Mouse (Mus musculus) T-helper 17 cell (primary cell): Measurements from ENCODE around the gene Bpi.

ENCODE experiments used
- in situ Hi-C, 2 experiments: fragments of 300-600 bp; cut with MboI, MseI; formaldehyde crosslinking; loops; 1 replicate in 1 of 2; 2 replicates in 1 of 2; pipeline ENCODE4 v1.15.1; 2025; ENCODE audit warnings: high pct_unique_total_duplicates in 2 of 2

The Bpi gene

DNA sequence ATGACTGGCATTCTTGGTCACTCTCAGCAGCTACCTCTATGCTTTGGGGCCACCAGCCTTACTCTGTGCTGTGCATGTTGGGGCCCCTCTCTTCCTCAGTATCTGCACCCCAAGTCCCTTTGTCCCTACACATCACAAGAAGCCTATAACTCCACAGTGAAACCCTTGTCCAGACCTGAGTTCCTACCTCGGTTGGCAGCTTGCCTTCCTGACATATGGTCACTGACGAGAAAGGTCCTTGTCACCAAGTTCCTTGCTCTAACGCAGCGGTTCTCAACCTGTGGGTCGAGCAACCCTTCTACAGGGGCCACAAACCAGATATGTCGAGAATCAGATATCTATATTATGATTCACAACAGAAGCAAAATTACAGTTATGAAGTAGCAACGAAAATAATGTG lies 25.2 kb downstream of the Bpi start:
- in situ Hi-C loops: loop anchor here (5.0 kb wide), 2 partner anchors 54 to 59 kb away; no protein-coding TSS in a partner anchor

DNA sequence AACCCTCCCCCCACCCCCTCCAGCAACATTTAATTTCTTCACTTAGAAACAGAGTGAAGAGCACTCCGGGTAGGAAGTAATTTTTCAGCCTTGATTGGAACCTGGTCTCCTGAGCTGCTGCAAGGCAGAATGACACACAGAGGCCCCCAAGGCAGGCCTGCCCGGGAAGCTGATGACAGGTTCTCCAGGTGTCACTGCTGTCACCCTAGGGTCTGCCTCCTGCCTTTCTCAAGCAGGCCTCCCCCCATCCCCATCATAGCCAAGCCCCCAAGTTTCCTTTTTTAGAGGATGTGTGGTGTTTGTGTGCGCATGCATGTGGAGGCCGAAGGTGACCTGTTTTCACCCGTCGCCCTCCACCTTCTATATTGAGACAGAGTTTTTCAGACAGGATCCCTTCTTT lies 25.9 kb downstream of the Bpi start:
- in situ Hi-C loops: loop anchor here (5.0 kb wide), 2 partner anchors 54 to 59 kb away; no protein-coding TSS in a partner anchor

DNA sequence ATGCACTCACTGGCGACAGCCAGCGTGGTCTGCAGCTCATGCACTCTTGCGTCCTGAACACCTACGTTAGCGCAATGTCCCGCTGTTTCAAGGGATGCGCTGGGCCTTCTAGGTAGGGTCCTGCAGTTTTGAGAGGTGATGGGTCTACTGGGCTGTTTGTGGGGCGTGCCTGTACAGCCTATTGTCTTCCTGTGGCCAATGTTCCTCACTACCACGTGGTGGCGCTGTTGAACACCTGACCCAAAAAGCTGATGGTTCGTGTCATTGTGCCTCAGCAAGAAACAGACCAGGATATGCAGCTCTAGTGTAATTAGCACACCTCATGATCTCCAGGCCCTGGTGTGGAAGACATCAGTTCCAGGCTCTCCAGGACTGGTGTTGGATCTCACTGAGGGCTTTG lies 26.7 kb downstream of the Bpi start:
- in situ Hi-C loops: loop anchor here (5.0 kb wide), 2 partner anchors 53 to 58 kb away; no protein-coding TSS in a partner anchor

DNA sequence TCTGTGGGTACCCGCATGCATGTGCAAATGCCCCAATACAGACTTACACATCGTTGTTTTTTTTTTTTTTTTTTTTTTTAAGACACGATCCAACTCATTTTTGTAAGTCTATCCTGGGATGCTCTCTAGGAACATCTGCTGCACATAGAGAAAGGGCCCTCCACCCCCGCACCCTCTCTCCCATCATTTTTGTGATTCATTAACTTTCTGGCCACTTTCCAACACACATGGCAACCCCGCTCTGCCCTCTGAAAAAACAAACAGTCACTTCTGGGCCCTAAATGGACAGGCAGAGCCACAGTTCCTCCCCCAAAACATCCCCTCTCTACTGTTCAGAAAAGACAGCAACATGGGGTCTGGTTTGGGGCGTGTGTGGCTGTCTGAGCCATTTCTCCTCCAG lies 27.8 kb downstream of the Bpi start:
- in situ Hi-C loops: no loop called here

DNA sequence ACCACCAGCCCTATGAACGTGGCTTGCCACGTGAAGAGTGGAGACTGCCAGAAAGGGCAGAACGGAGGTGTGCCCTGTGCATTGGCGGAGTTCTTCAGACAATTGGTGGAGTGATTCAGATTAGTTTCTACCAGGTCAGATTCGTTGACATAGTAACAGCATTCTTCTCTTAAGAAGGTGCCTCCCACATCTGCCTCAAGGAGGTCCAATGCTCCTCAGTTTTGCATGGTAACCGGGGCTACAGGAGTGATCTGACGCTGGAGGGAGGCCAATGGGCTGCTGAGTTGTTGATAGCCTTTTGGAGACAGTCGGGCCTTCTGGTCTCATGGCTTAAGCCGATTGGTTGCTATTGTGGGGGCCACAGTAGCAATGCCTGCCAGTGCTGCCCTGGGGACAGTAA lies 37.8 kb downstream of the Bpi start:
- in situ Hi-C loops: no loop called here

DNA sequence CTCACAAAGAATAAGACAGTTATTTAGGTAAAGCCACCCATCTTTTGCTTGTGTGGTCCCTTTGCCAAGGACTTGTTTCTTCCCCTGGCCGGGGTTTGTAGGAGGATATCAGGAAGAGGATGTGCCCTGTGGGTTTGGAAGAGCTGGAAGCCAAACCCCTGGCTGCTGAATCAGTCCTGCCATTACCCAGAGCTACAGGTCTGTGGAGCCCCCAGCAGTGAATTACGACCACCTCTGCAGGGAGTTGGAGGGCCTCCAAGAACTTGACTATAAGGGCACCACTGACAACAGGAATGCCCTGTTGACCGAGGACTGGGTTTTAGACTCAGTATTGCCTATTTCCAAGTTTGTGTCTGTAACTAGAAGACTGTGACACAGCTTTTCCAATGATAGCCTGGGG lies 41.3 kb downstream of the Bpi start:
- in situ Hi-C loops: no loop called here

DNA sequence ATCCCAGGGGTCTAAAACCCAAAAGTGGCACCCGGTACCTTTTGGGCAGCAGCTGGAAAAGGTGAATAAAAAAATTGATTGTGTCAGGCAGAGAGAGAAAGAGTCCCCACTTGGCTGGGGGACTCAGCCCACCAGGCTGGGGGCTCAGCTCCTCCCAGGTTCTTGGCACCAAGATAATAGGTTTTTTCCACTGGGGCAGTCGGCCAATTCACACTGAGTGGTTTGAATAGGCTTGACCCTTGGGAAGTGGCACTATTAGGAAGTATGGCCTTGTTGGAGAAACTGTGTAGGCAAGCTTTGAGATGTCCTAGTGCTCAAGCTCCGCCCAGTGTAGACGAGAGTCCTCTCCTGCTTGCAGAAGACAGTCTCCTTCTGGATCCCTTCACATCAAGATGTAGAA lies 41.8 kb downstream of the Bpi start:
- in situ Hi-C loops: no loop called here

DNA sequence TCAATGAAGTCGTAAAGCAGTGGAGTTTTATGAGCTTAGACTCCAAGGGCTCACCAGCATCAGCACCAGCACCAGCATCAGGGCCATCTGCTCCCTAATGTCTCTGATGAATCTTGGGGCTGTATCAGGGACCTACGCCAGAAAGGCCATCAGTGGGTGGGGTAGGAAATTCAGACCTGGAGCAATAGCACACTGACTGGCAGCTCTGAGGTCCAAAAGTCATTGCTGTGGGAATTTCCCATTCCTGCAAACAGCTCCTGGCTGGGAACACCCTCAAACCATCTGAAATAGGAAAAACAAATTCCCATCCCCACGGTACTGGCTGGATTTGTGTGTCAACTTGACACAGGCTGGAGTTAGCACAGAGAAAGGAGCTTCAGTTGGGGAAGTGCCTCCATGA lies 44.9 kb downstream of the Bpi start:
- in situ Hi-C loops: no loop called here

DNA sequence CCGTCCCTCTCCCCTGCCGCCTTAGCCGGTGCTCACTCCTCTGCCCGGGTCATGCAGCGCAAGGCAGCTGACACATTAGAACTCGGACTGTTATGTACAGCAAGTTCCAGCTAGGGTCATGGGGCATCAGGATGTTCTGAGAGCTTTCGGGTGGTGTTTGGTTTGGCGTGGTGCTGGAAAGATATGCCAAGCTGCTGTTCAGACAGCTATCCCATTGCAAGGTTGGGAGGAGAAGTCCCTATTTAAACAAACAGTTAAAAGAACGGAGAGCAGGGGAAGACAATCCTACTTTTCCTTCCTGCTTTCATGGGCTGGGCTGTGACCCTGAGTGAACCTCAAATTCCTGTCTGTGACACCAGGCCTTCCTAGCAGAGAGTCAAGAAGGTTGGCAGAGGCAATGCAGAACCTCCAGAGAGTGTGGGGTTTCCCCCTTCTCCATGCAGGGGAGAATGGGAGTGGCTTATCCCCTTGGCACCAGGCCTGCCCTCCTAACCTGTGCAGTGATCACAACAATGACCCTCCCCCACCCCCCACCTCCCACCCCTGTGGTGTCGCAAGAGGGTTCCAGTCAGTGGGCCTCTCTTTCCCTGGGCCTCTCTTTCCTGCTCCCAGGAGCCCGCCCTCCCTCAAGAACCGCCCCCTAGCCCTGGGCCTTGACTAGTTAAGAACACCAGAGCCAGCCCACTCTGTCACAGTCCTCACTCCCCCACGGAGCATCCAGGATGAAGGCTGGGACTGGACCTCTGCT lies 48.2 kb downstream of the Bpi start, which contains the start of gene Lbp:
TSS of gene Lbp (plus strand) at position 546 of the 748 bp plus-strand sequence.
- in situ Hi-C loops: no loop called here

DNA sequence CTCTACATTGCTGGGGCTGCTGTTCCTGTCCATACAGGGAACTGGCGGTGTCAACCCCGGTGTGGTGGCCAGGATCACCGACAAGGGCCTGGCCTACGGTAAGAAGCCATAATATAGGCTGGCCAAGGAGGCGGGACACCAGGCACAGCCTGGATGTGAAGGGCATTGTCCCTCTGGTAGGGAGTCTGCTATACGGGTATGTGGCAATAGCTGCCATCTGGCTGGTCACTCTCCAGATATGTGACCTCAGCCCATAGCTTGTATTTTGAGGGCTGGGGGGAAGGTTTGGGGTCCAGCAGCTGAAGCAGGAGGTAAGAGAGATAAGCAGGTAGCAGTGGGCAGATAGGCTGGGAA lies 48.8 kb downstream of the Bpi start:
- in situ Hi-C loops: no loop called here

DNA sequence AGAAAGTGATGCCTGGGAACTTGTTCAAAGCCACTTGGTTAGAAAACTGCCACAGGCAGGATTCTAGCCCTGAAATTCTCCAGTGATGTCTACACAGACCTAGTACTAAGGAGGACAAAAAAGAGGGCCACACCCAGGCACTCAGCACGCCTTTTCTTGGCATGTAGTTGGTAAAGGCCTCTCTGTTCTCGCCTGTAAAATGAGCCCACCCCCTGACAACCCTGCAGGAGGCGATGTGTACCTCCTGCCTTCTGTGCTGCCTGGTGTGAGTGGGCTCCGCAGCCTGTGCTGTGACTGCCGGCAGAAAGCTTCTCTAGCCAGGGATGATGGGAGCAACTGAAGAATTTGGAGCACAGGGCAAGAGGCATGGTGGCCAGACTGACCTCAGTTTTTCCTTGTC lies 50.4 kb downstream of the Bpi start:
- in situ Hi-C loops: no loop called here

DNA sequence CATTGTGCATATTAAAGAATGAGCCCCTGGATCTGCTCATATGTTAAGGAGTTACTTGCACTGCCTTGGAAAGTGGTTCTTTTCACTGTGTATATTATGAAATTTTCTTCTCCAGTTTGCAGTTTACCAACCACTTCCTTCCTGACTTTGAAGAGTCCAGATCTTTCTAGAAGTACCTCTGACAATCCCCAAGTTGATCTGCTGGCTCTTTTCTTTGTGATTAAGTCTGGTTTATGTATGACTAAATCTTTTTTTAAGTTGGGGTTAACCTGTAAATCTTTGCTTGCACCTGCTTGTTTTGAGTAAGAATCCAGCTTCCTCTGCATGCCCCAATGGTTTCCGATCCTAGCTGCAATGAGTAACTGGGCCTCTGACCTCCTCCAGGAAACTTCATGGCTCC lies 55.2 kb downstream of the Bpi start:
- in situ Hi-C loops: loop anchor here in 1 of 2 experiments (5.0 kb wide), 1 partner anchor 96 kb away; no protein-coding TSS in a partner anchor

DNA sequence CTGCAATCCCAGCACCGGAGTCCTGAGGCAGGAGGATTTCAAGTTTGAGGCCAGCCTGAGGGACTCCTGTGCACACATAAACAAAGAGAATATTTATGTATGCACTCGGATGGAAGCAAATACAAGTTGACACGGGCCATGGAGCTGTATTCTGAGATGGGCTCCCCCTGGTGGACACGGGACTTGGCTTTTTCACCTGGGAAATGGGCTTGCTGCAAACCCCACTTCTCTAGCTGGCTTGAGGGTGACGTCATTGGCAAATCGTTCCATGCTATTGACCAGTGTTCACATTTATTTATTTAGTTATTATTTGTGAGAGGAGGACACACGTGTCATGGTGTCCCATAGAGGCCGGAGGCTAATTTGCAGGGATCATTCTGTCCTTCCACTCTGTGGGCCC lies 58.5 kb downstream of the Bpi start:
- in situ Hi-C loops: no loop called here

DNA sequence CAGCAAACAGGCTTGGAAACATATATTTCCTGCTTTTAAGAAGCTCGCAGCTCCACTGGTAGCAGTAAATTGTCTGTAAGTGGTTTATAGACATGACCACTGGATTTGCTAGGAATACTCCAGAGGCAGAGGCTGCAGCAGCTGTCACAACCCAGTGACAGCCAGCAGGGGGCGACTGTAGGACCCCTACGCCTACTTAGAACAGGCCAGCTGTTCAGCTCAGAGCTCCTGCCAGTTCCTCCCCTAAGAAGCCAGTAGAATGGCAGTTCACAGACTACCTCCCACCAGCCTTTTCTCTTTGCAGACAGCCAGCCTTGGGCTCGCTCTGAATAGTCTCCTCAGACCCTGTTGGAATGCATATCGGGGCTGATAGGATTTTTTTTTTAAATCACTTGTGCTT lies 59.1 kb downstream of the Bpi start:
- in situ Hi-C loops: no loop called here

DNA sequence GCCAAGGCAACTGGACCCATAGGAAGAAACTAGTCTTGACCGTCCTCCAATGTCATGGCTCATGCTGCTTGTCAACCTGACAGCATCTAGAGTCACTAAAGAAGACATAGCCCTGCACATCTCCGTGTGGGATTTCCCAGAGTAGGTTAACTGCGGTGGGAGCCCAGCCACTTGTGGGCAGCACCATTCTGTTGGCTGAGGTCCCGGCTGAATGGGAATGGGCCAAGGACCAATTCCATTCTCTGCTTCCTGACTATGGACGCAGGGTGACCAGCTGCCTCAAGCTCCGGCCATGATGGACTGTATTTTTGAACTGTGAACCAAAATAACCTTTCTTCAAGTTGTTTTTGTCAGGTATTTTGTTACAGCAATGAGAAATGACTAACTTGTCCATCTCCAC lies 63.7 kb downstream of the Bpi start:
- in situ Hi-C loops: no loop called here

DNA sequence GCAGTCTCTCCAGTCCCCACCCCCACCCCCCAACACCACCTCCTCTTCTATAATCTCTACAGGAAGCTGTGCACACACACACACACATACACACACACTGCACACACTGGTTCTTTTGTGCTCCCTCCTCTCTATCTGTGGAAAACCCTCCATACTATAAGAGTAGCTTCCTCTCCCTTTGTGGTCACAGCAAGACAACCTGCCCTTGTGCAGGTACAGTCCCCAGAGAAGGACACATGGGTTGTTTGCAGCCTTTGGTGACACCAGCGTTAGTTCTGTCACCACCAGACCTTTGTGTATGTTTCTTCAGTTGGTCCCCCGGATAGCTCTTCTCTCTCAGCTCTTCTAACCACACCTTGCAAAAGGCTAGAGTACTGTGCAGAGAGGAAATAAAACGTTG lies 65.0 kb downstream of the Bpi start:
- in situ Hi-C loops: no loop called here

DNA sequence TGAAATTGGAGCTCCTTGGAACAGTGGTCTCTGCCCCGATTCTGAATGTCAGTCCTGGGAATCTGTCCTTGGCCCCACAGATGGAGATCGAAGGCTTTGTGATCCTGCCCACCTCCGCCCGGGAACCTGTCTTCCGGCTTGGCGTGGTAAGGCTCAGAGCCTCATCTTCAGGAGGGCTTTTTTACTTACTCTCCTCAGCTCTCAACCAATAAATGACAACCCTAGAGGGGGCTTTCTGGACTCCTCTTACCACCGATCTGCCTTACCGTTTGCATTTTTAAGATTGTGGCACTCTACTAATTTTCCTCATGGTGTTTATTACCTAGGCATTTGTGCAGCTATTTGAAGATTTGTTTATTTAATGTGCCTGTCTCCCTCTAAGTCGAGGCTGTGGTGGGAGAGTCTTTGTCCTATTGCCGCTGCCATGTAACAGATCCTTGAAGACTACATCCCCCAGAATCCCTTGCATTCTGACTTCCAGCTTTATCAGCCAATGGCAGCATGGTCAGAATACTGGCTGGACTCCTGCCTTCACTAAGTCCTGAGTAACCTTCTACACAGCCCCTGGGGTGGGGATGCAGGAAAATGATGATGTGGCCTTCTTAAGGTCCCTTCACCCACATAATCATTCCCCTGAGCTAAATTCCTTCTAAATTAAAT lies 66.8 kb downstream of the Bpi start:
- in situ Hi-C loops: no loop called here

DNA sequence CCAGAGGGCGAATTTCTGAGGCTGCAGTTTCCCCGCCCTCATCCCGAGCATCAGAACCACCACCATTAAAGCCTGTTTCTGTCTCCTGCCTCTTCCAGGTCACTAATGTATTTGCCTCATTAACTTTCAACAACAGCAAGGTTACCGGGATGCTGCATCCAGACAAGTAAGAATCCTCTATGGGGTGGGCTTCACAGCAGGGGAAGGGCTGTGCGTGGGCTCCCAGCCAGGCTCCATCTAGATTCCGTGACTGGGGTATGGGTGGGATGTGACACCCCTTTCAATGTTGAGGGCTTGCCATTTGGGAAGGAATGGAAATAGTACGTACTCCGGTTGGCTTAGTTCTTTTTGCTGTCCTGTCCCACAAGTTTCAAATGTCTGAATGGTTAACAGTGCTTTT lies 67.7 kb downstream of the Bpi start:
- in situ Hi-C loops: no loop called here
